Mouse (Mus musculus) heart, embryonic 11.5 days (tissue): ENCODE measurements around the gene Pnma5. TPM values are rescaled to one million over a fixed set of nuclear protein-coding genes. Genes with fewer than 3 reads are reported as not detected.
A peak's percentile ranks its signal among the peaks of the same experiment; 100 is the strongest.
"Not testable (repeated sequence)": the region's sequence is repeated elsewhere in the genome, so short reads cannot be mapped to it uniquely, and the experiment has no call there.

ENCODE experiments used
- ATAC-seq: fragments of 200-750 bp; cut with Nextera tagmentation; replicated peaks from 2 replicates; pipeline ENCODE4 v1.8.0; 2017; ENCODE audit warnings: moderate library complexity; ENCODE audit not compliant: insufficient number of reproducible peaks, low FRiP score, low TSS enrichment
- H3K27ac ChIP-seq: fragments of 300-500 bp; sonication (generic); 2 replicates; pipeline ENCODE4 v1.5.1; 2014; ENCODE audit warnings: mild to moderate bottlenecking, low read depth, low read length
- H3K27me3 ChIP-seq: fragments of 300-500 bp; sonication (generic); 2 replicates; pipeline ENCODE4 v1.6.1; 2014; ENCODE audit warnings: mild to moderate bottlenecking, low read length, mixed read lengths; ENCODE audit not compliant: control insufficient read depth, insufficient read depth
- H3K36me3 ChIP-seq: fragments of 300-500 bp; sonication (generic); 2 replicates; pipeline ENCODE4 v1.6.1; 2014; ENCODE audit warnings: mild to moderate bottlenecking, low read length, moderate library complexity, mixed read lengths; ENCODE audit not compliant: control insufficient read depth, insufficient read depth
- H3K4me1 ChIP-seq: fragments of 300-500 bp; sonication (generic); 2 replicates; pipeline ENCODE4 v1.6.1; 2014; ENCODE audit warnings: low read length; ENCODE audit not compliant: control insufficient read depth, insufficient read depth
- H3K4me2 ChIP-seq: fragments of 300-500 bp; sonication (generic); 2 replicates; pipeline ENCODE4 v1.6.1; 2014; ENCODE audit warnings: mild to moderate bottlenecking, moderate library complexity
- H3K4me3 ChIP-seq: fragments of 300-500 bp; sonication (generic); 2 replicates; pipeline ENCODE4 v1.5.1; 2014; ENCODE audit warnings: low read depth, low read length
- H3K9ac ChIP-seq: fragments of 300-500 bp; sonication (generic); 2 replicates; pipeline ENCODE4 v1.6.1; 2014; ENCODE audit warnings: mild to moderate bottlenecking, low read depth, low read length, moderate library complexity
- H3K9me3 ChIP-seq: fragments of 300-500 bp; sonication (generic); replicated peaks from 2 replicates; pipeline ENCODE4 v1.6.1; 2016; ENCODE audit warnings: low read length; ENCODE audit not compliant: control insufficient read depth
- WGBS: fragments of 180-500 bp; shearing (Covaris S2); extraction: QIAGEN DNeasy Blood & Tissue Kit; methylation state at CpG from one replicate; pipeline ENCODE4 v1.1.7; 2014; ENCODE audit not compliant: insufficient replicate concordance; 5-methylcytosine and 5-hydroxymethylcytosine counted together
- polyA plus RNA-seq: library from polyadenylated mRNA; unstranded; fragments of >200 nt; fragmentation: Nextera tagmentation; extraction: Ambion mirVana; gene quantifications from 2 replicates; pipeline ENCODE4 v1.2.1, GENCODE M21; 2014

Pnma5 gene
- polyA plus RNA-seq: 0.17 TPM in 1 of 2 replicates, not detected in the other

DNA sequence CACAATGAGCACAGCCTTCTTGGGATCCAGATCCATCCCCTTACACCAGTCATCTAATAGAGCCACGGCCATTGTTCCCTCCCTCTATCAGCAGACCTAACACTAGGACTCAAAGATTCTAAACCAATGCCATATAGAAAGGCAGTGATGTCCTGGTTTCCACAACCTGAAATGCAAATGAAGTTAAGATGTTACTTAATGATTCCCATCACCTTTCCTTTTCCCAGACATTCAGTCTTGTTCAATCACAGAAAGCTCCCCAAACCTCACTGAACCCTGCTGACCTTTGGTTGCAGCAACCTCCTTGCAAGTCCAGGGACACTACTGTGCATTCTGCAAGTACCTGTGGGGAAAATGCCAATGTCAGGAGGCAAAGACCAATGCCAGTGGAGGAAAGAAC is at the start of gene Pnma5:
Gene Pnma5, minus strand, starts transcription at position 101 of the 400 bp plus-strand sequence.
- no peak for ATAC-seq
- Histone ChIP-seq H3K9me3 (no peaks in the 10 kb centered on the region), H3K4me3 (no peak within 1 kb of the TSS), H3K27me3 (no peaks in the 10 kb centered on the region), H3K9ac (no peak within 1 kb of the TSS), H3K27ac (no peak within 1 kb of the TSS), H3K4me2 (no peak within 1 kb of the TSS), H3K4me1 (no peaks in the 10 kb centered on the region), H3K36me3 (no peaks in the 10 kb centered on the region)
- WGBS: 74% methylated on average over 1 of the region's 1 CpGs

DNA sequence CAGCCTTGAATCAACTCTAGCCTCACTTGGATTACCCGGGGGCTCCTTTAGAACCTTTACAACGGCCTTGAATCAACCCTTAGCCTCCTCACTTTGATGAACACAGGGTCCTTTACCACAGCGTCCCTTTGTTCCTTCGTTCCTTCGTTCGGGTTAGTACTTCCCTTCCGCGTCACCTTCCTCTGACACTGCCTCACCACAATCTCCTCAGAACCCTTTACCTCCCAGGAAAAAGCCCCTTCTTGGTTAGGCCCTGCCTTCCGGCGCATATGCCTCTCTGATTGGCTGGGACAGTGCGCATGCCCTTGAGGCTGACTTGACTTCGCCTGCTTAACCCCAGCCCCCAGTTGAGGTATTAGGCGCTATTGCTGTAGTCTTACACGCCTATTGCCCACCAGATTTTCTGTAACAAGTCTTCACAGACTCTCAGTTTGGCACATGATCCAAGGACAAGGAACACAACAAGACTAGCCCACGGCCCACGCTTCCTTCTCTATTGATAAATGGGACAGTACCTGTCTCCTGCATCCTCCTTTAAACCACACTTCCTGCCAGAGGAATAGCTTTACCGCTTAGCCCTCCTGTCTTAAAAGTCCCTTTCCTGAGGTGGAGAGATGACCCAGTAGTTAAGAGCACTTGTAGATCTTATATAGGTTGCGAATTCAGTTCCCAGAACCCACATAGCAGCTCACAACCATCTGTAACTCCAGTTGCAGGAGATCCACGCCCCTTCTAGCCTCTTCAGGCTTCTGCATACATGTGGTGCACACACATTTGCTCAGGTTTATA is 45.6 kb upstream of the Pnma5 start, which contains the start of gene Xlr4a:
Gene Xlr4a, minus strand, starts transcription at position 212 of the 789 bp plus-strand sequence.
- 67% methylated on average over 19 of the region's 19 CpGs for WGBS
- not testable (repeated sequence) for H3K4me2 ChIP-seq, H3K4me3 ChIP-seq, ATAC-seq, H3K36me3 ChIP-seq, H3K27me3 ChIP-seq, H3K9me3 ChIP-seq, H3K4me1 ChIP-seq, H3K9ac ChIP-seq, H3K27ac ChIP-seq

DNA sequence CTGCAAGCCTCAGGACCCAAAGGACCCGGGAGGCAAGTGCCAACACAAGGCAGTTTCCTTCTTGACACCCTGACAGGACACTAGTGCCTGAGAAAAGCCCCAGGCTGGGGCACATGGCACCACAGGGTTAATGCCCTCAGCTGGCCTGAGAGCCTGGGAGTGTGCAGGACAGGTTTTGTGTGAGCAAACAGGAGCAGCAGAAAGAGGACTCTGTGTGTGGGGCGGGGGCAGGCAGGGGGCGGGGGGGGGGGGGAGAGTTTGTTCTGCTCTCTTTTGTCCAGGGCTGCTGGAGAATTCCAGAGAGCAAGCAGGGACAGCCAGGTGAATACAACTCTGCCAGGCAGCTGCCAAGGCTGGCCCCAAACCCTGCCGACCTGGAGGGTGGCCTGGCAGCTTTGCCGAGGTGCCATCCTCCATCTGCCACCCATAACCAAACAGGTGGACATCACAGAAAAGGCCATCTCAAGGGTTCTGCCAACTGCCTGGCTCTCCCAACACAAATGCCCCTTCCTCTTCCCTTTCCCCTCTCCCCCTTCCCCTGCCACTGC is 29.9 kb upstream of the Pnma5 start:
- not testable (repeated sequence) for H3K9me3 ChIP-seq, H3K9ac ChIP-seq, H3K27ac ChIP-seq, H3K4me1 ChIP-seq, H3K4me2 ChIP-seq, H3K27me3 ChIP-seq, H3K36me3 ChIP-seq, ATAC-seq, H3K4me3 ChIP-seq
- 60% methylated on average over 1 of the region's 5 CpGs for WGBS

DNA sequence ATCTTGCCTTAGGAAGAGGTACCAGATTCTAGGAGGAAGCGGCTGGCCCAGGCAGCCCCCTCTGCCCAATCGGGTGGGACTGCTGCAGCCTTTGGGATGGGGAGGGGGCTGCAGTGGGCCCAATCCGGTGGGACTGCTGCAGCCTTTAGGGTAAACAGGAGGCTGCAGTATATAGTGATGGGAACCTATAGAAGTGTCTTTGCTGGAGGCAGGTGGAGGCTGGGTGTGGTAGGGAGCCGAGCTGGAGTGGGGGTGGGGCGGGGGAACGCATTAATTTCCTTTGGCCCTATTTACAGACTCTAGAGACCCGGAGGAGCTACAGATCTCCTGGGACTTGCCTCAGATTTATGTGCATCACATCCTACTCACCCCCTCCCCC is 27.5 kb upstream of the Pnma5 start, which contains the start of gene Pnma3:
Gene Pnma3, plus strand, starts transcription at position 373 of the 379 bp plus-strand sequence.
- no peak for ATAC-seq
- 0 out of 2 replicates have a peak, but pooled peaks cover 2% of the 10 kb centered on the region for H3K4me1 ChIP-seq
- H3K4me2 ChIP-seq: peak within 1 kb of the TSS; percentile 56
- peak within 1 kb of the TSS; percentile 16; the same call in 1 of the 2 replicates for H3K4me3 ChIP-seq
- H3K9ac ChIP-seq: no peak within 1 kb of the TSS
- H3K27ac ChIP-seq: no peak within 1 kb of the TSS
- peaks cover 7% of the 10 kb centered on the region; the same call in 1 of the 2 replicates for H3K27me3 ChIP-seq
- H3K36me3 ChIP-seq: no peaks in the 10 kb centered on the region
- no peaks in the 10 kb centered on the region for H3K9me3 ChIP-seq
- 39% methylated on average over 7 of the region's 7 CpGs for WGBS

DNA sequence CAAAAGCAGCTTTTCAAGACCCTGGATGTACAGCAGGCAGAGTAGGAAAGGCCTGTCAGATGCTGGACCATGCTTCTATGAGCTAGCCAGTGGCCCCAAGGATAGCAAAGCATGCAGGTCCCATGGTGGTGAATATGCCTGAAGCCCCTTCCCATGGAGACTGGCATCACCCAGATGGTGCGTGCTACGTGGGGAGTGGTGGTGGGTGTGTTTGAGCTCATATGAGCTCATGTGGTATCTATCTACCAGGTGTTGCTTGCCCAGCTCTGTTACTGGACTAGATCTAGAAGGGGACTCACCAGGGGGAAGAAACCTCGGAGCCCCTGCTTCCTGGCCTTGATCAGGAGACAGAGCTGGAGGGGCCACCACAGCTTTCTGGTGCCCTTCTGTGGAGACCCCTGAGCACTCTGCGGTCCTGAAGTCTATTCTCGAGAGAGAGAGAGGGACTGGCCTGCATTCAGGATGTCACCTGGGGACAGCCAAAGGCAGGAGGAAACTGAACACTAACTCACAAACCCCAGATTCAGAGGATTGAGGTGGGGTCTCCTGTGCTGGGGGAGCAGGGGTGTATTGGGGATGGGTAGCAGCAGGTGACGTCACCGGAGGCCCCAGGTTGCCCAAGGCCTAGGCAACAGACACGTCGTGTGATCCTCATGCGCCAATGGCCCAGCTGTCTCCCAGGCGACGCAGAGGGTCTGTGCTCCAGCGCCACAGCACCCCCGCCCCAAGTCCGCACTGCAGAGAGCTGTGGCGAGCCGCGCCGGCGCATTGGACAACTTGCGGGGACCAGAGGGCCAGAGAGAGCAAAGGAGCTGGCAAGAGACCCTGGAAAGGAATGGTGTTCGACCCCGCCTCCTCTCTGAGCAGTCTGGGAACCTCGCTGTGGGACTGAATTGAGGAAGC is 26.9 kb upstream of the Pnma5 start:
- Histone ChIP-seq H3K9me3 (no peaks in the 10 kb centered on the region), H3K4me1 (0 out of 2 replicates have a peak, but pooled peaks cover 2% of the 10 kb centered on the region), H3K4me2 (peak overlapping the region; percentile 56), H3K9ac (no peak overlapping the region), H3K36me3 (no peaks in the 10 kb centered on the region), H3K4me3 (peak overlapping the region; percentile 16; the same call in 1 of the 2 replicates), H3K27me3 (peaks cover 7% of the 10 kb centered on the region; the same call in 1 of the 2 replicates), H3K27ac (no peak overlapping the region)
- 36% methylated on average over 24 of the region's 24 CpGs for WGBS
- no peak for ATAC-seq

DNA sequence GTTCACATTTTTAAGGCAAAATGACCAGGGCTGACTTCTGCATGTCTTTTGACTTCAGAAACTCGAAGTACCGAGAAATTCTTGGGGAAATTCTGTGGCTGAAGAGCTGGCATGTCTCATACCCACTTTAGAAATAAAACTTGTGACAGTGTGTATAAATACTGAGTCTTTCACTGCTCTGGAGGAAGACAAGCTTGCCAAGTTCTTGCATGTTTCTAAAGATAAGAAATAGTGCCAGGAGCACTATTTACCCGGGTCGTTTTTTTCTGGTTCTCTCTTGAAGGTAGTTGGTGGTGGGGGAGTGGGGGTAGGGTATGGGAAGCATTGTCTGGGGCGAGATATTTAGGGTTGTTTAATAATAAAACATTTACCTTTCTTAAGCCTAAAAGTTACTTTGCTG is 25.4 kb upstream of the Pnma5 start:
- H3K4me2 ChIP-seq: no peak overlapping the region
- H3K9me3 ChIP-seq: no peaks in the 10 kb centered on the region
- ATAC-seq: no peak
- no peak overlapping the region for H3K27ac ChIP-seq
- no peaks in the 10 kb centered on the region for H3K36me3 ChIP-seq
- H3K4me3 ChIP-seq: no peak overlapping the region
- H3K9ac ChIP-seq: no peak overlapping the region
- 0 out of 2 replicates have a peak, but pooled peaks cover 2% of the 10 kb centered on the region for H3K4me1 ChIP-seq
- WGBS: 39% methylated on average over 5 of the region's 5 CpGs
- peaks cover 7% of the 10 kb centered on the region; the same call in 1 of the 2 replicates for H3K27me3 ChIP-seq

DNA sequence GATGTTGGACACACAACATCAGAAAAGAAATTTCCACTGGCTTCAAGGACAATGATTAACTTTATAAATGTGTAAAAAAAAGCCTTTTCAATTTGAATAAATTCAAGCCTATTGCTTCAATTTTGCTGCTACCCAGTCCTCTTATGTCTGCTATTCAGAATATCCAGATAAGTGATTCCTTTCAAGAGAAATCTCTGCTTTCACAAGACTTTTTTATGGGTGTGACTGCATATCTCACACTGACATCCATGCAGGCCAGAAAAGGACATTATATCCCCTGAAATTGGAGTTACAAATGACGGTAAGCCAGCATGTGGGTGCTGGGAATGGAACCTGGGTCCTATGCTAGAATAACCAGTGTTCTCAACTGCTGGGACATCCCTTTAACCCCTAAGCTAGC is 24.6 kb upstream of the Pnma5 start:
- no peak overlapping the region for H3K4me2 ChIP-seq
- no peak overlapping the region for H3K27ac ChIP-seq
- H3K36me3 ChIP-seq: no peaks in the 10 kb centered on the region
- H3K9me3 ChIP-seq: no peaks in the 10 kb centered on the region
- peaks cover 7% of the 10 kb centered on the region; the same call in 1 of the 2 replicates for H3K27me3 ChIP-seq
- ATAC-seq: no peak
- H3K9ac ChIP-seq: no peak overlapping the region
- no peak overlapping the region for H3K4me3 ChIP-seq
- 0 out of 2 replicates have a peak, but pooled peaks cover 2% of the 10 kb centered on the region for H3K4me1 ChIP-seq
- WGBS: 75% methylated on average over 1 of the region's 1 CpGs
